Mouse (Mus musculus) lung, embryonic 15.5 days (tissue): ENCODE data around the gene Gm10309. TPM values are rescaled to one million over a fixed set of nuclear protein-coding genes. Genes with fewer than 3 reads are reported as not detected.

Experiments
- ATAC-seq: fragments of 200-750 bp; cut with Nextera tagmentation; 2 replicates; pipeline ENCODE4 v1.8.0; 2017; ENCODE audit warnings: moderate number of reproducible peaks, borderline replicate concordance; ENCODE audit not compliant: low FRiP score, low TSS enrichment; ENCODE audit errors: extremely low read depth
- H3K27ac ChIP-seq: fragments of 300-500 bp; sonication (generic); 2 replicates; pipeline ENCODE4 v1.5.1; 2015; ENCODE audit warnings: moderate library complexity, mild to moderate bottlenecking, inconsistent platforms
- H3K27me3 ChIP-seq: fragments of 300-500 bp; sonication (generic); 2 replicates; pipeline ENCODE4 v1.6.1; 2015; ENCODE audit warnings: inconsistent platforms
- H3K36me3 ChIP-seq: fragments of 300-500 bp; sonication (generic); 2 replicates; pipeline ENCODE4 v1.6.1; 2015; ENCODE audit warnings: inconsistent platforms
- H3K4me1 ChIP-seq: fragments of 300-500 bp; sonication (generic); 2 replicates; pipeline ENCODE4 v1.6.1; 2015; ENCODE audit warnings: inconsistent platforms
- H3K4me2 ChIP-seq: fragments of 300-500 bp; sonication (generic); 2 replicates; pipeline ENCODE4 v1.6.1; 2015; ENCODE audit warnings: inconsistent platforms, mild to moderate bottlenecking, moderate library complexity
- H3K4me3 ChIP-seq: fragments of 300-500 bp; sonication (generic); 2 replicates; pipeline ENCODE4 v1.5.1; 2015; ENCODE audit warnings: mild to moderate bottlenecking, inconsistent platforms
- H3K9ac ChIP-seq: fragments of 300-500 bp; sonication (generic); 2 replicates; pipeline ENCODE4 v1.6.1; 2015; ENCODE audit warnings: inconsistent platforms
- H3K9me3 ChIP-seq: fragments of 300-500 bp; sonication (generic); 2 replicates; pipeline ENCODE4 v1.6.1; 2016; ENCODE audit warnings: inconsistent platforms
- WGBS: fragments of 180-500 bp; shearing (Covaris S2); methylation state at CpG from one replicate; pipeline ENCODE4 v1.1.7; 2015; 5-methylcytosine and 5-hydroxymethylcytosine counted together
- polyA plus RNA-seq: library from polyadenylated mRNA; unstranded; fragments of >200 nt; fragmentation: Nextera tagmentation; extraction: Ambion mirVana; gene quantifications from 2 replicates; pipeline ENCODE4 v1.2.1, GENCODE M21; 2015

The Gm10309 gene
- polyA plus RNA-seq, 1 experiment from 2014 or later: 0.40 TPM

DNA sequence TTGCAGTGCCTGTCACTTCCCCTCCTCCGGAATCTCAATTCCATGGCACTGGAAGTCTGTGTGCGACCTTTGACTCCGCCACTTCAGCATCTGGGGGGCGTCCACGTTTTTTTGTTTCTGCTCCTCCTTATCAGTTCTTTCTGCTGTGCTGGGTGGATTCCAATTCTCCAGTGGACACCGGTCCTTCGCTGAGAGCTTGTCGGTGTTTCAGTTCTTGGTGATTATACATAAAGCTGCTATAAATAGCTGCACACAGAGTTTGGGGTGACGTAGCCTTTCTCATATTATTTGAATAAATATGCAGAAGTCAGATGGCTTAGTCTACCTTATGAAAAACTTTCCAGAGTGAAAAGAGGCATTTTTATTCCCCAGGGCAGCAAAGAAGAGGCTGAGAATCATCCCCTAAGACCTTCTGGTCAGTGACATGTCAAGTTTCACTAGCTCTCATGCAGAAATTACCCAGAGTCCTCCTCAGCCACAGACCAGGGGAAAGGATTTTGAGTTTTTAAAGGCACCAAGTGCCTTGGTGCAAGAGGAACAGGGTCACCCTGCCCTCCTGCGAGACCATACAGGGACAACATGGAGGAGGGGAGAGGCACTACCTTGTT lies 37.6 kb downstream of the Gm10309 start:
- peaks cover 12% of the 10 kb centered on the region for H3K4me1 ChIP-seq
- H3K36me3 ChIP-seq: no peaks in the 10 kb centered on the region
- no peaks in the 10 kb centered on the region for H3K27me3 ChIP-seq
- H3K4me2 ChIP-seq: no peak overlapping the region
- no peak for ATAC-seq
- H3K9me3 ChIP-seq: no peaks in the 10 kb centered on the region
- no peak overlapping the region for H3K4me3 ChIP-seq
- H3K27ac ChIP-seq: no peak overlapping the region
- H3K9ac ChIP-seq: no peak overlapping the region
- WGBS: 25% methylated on average over 10 of the region's 10 CpGs

- Histone ChIP-seq H3K9me3 (no peaks in the 10 kb centered on the region), H3K9ac (no peak overlapping the region), H3K27me3 (no peaks in the 10 kb centered on the region), H3K4me1 (peaks cover 12% of the 10 kb centered on the region), H3K36me3 (no peaks in the 10 kb centered on the region), H3K4me3 (no peak overlapping the region), H3K4me2 (no peak overlapping the region), H3K27ac (no peak overlapping the region)
- ATAC-seq: no peak
- WGBS: 22% methylated on average over 7 of the region's 7 CpGs
Measured at GRCm38 (mm10) chr17:86466871-86467270, 38.2 kb downstream of the Gm10309 start.

- Histone ChIP-seq H3K27ac (no peak overlapping the region), H3K4me2 (no peak overlapping the region)
Measured at GRCm38 (mm10) chr17:86466412-86466811, 38.6 kb downstream of the Gm10309 start.

DNA sequence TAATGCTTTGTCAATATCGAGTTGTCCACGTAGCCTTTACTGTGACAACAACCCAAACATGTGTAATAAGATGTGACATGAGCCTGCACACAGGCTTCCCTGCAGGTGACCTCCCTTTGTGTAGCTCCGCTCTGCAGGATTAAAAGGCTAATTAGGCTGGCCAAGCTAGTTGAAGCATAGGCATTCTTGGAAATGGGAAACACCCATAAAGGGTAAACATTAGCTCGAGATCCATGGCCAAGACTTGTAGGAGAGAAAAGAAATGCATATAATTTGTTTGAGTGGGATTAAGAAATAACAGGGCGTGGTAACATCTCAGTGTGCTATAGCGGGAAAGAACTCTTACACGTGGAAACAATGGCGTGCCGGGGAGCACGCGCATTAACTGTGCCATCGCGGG lies 39.2 kb downstream of the Gm10309 start:
- no peak overlapping the region for H3K27ac ChIP-seq
- no peak for ATAC-seq
- H3K4me2 ChIP-seq: no peak overlapping the region
- no peaks in the 10 kb centered on the region for H3K9me3 ChIP-seq
- H3K4me3 ChIP-seq: no peak overlapping the region
- H3K36me3 ChIP-seq: no peaks in the 10 kb centered on the region
- H3K4me1 ChIP-seq: peaks cover 9% of the 10 kb centered on the region
- no peak overlapping the region for H3K9ac ChIP-seq
- no peaks in the 10 kb centered on the region for H3K27me3 ChIP-seq
- WGBS: 87% methylated on average over 13 of the region's 13 CpGs

More at GRCm38 (mm10) chr17:86466412-86466811, 38.6 kb downstream of the Gm10309 start:
- Histone ChIP-seq H3K4me1 (peaks cover 10% of the 10 kb centered on the region), H3K4me3 (no peak overlapping the region), H3K9me3 (no peaks in the 10 kb centered on the region), H3K9ac (no peak overlapping the region), H3K27me3 (no peaks in the 10 kb centered on the region), H3K36me3 (no peaks in the 10 kb centered on the region)
- 82% methylated on average over 7 of the region's 7 CpGs for WGBS
- no peak for ATAC-seq

DNA sequence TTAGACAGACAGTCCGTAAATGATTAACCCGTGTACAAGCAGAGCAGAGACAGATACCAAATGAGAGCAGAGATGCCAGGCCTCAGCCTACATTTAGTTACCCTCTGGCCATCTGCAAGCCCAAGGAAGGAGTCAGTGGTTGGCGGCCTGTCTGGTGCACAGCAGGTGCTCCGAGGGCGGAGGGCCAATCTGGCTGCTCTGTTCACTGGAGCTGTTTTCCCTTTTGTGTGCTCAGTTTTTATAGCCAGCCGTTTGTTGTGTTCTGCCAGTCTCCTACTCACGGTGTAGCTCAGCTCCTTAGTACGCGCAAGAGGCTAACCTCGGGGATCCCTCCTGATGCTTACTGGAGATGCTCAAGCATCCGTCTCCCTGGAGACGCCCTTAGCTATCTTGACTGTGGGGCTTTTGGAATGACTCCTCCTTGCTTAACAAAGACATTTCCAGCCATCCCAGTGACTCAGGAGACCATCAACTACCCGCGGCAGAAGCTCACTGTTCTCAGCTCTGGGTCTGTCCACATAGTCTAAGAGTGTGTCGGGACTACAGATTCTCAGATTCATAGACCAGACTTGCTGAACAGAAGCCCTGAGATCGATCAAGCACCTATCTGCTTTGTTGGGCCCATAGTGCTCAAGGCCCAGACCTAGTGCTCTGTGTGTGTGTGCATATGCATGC lies 40.2 kb downstream of the Gm10309 start:
- Histone ChIP-seq H3K9ac (no peak overlapping the region), H3K27ac (no peak overlapping the region), H3K27me3 (no peaks in the 10 kb centered on the region), H3K4me2 (no peak overlapping the region), H3K4me1 (peaks cover 9% of the 10 kb centered on the region), H3K36me3 (no peaks in the 10 kb centered on the region), H3K4me3 (no peak overlapping the region), H3K9me3 (no peaks in the 10 kb centered on the region)
- ATAC-seq: no peak
- WGBS: 78% methylated on average over 16 of the region's 16 CpGs

DNA sequence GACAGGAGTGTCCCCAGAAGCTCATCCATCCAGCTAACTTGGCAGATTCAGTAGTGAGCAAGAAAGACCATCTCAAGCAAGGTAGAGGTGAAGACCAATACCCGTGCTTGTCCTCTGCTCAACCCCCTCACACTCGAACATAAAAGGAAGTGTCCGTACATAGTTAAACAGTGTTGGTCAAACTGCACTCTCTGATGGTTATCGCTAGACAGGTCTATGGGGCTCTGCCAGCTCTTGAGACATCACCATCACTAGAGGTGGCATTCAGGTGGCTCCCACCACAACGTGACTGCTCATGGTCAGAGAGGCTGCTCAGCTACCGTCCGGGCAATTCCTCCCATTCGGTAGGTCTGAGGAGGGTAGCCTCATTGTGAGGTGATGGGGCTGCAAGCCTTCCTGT lies 40.8 kb downstream of the Gm10309 start:
- H3K4me1 ChIP-seq: peaks cover 9% of the 10 kb centered on the region
- ATAC-seq: no peak
- 77% methylated on average over 8 of the region's 8 CpGs for WGBS

DNA sequence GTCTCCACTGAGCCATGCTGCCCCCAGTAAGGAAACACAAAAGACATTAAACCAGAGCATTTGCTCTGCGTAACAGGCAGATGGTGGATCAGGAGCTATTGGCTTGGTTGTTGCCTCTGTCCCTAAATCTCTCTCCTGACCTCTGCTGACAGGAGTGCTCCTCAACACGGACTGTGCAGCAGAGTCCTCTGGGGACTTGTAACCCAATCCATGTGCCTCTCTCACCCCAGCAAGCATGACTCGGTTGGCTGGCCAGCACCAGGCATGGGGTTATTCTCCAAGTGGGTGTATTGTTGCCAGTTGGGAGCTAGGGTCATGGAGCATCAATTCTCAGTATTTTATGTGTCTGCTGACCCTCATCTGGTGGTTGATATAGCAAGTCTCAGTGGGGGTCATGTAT lies 41.7 kb downstream of the Gm10309 start:
- H3K4me1 ChIP-seq: peaks cover 9% of the 10 kb centered on the region
- no peak overlapping the region for H3K9ac ChIP-seq
- no peak for ATAC-seq

More for the DNA sequence above, 40.8 kb downstream of the Gm10309 start:
- Histone ChIP-seq H3K36me3 (no peaks in the 10 kb centered on the region), H3K4me2 (no peak overlapping the region), H3K9ac (no peak overlapping the region), H3K4me3 (no peak overlapping the region), H3K27ac (no peak overlapping the region), H3K9me3 (no peaks in the 10 kb centered on the region), H3K27me3 (no peaks in the 10 kb centered on the region)

DNA sequence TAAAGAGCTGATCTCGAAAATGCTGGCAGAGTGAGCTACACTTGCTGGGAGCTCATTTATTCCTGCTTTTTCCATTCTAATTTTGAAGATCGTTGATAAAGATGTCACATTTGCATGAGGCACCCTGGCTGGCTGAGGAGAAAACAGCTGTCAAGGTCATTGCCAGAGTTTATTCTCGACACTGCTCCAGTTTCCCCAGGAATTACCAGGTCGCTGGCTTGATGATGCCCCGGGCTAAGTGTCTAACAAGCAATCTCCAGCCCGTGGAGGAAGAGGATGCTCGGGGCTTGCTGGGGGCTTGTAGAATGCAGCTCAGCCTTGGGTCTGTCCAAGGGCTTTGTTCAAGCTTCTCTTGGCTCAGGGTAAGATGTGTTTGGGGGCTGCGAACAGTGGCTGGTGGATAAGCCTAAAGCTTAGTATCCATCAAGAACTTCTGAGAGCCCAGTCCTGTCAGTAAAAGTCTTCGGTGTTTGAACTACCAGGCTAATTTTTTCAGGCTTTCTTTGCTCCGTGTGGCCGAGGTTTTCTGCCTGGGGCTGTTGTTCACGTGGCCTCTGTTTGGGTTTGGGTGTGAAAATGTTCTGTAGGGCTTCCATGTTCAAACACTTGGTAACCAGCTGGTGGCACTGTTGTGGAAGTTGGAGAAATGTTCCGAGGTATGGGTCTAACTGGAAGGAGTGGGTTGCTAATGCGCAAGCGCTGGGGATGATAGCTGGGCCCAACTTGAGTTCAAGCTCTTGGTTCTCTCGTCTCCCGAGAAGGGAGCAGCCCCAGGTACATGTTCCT lies 44.2 kb downstream of the Gm10309 start:
- no peak overlapping the region for H3K4me2 ChIP-seq
- H3K9me3 ChIP-seq: no peaks in the 10 kb centered on the region
- no peak overlapping the region for H3K9ac ChIP-seq
- ATAC-seq: no peak
- H3K36me3 ChIP-seq: no peaks in the 10 kb centered on the region
- no peak overlapping the region for H3K4me3 ChIP-seq
- no peaks in the 10 kb centered on the region for H3K4me1 ChIP-seq
- WGBS: 65% methylated on average over 17 of the region's 17 CpGs
- H3K27me3 ChIP-seq: no peaks in the 10 kb centered on the region
- no peak overlapping the region for H3K27ac ChIP-seq

More for the DNA sequence above, 41.7 kb downstream of the Gm10309 start:
- 65% methylated on average over 3 of the region's 3 CpGs for WGBS
- Histone ChIP-seq H3K36me3 (no peaks in the 10 kb centered on the region), H3K4me3 (no peak overlapping the region), H3K9me3 (no peaks in the 10 kb centered on the region), H3K27me3 (no peaks in the 10 kb centered on the region), H3K27ac (no peak overlapping the region), H3K4me2 (no peak overlapping the region)

GRCm38 (mm10) chr17:86458302-86458980 lies 46.6 kb downstream of the Gm10309 start:
- Histone ChIP-seq H3K9me3 (no peaks in the 10 kb centered on the region), H3K4me1 (no peaks in the 10 kb centered on the region), H3K4me2 (no peak overlapping the region), H3K27me3 (no peaks in the 10 kb centered on the region), H3K36me3 (no peaks in the 10 kb centered on the region), H3K27ac (no peak overlapping the region), H3K9ac (no peak overlapping the region), H3K4me3 (no peak overlapping the region)
- 75% methylated on average over 11 of the region's 11 CpGs for WGBS
- no peak for ATAC-seq

DNA sequence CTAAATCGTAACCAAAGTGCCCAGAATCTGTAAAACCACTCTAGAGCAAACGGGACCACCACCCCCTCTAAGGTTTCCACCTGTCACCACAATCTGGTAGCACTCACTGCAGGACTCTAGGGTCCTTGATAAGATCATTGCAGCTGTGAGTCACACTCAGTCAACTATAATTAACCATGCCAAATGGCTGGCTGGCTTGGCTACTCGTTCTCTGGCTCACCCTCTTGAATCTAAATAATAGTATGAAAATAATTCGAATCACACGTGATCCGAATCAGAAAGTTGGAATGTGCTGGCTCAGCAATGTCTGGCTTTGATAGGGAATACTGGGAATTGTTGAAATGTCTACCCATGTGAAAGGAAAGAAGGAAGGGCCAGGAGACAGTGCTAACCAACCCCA lies 48.5 kb downstream of the Gm10309 start:
- ATAC-seq: no peak
- Histone ChIP-seq H3K27me3 (no peaks in the 10 kb centered on the region), H3K4me2 (no peak overlapping the region), H3K9ac (no peak overlapping the region), H3K36me3 (no peaks in the 10 kb centered on the region), H3K4me3 (no peak overlapping the region), H3K9me3 (no peaks in the 10 kb centered on the region), H3K4me1 (no peaks in the 10 kb centered on the region), H3K27ac (no peak overlapping the region)
- 55% methylated on average over 6 of the region's 6 CpGs for WGBS

GRCm38 (mm10) chr17:86454351-86454706 lies 50.7 kb downstream of the Gm10309 start:
- 81% methylated on average over 3 of the region's 3 CpGs for WGBS
- no peaks in the 10 kb centered on the region for H3K9me3 ChIP-seq
- no peak for ATAC-seq
- H3K4me1 ChIP-seq: no peaks in the 10 kb centered on the region
- no peaks in the 10 kb centered on the region for H3K27me3 ChIP-seq
- no peak overlapping the region for H3K27ac ChIP-seq
- H3K9ac ChIP-seq: no peak overlapping the region
- no peak overlapping the region for H3K4me2 ChIP-seq
- no peak overlapping the region for H3K4me3 ChIP-seq
- no peaks in the 10 kb centered on the region for H3K36me3 ChIP-seq
